Mouse (Mus musculus): ENCODE data around the gene Zkscan16.
A peak's percentile ranks its signal among the peaks of the same experiment; 100 is the strongest.

The Zkscan16 gene

DNA sequence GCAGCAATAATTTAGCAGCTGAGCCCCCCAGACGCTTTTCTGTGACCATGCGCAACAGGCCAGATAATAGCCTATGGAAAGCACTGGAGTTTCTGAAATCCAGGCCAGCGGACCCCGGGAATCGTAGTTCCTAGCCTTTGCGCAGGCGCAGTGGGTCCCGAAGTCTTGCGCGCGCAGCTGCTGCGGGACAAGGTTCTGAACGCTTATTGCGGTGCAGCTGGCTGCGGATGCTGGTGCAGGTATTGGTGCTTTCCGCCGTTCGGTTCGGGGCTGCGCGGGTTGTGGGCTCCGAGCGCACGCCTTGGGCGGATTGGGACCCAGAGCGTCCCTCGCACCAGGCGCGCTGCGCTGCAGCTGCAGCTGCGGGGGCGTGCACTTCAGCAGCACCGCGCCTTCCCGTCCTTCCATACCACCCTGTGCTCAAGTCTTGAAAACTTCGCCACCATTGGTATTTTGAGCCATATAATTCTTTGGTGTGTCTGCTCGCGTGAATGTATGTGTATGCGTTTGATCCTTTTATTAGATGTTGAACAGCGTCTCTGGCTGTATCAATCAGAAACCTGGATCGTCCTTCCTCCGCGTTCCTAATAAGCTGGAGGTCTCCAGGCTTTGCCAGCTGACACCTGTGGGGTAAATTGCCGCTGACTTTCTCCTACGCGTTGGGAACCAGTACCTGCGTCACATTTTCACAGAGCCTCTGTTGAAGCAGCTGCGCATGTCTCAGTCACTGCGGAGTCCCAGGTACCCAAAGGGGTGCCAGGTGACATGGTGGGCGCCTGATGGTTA is at the start of gene Zkscan16:
Gene Zkscan16, plus strand, starts transcription at position 209 of the 786 bp plus-strand sequence.
- DNase-seq (ENCODE audit: low spot score): peak; percentile 83

GRCm38 (mm10) chr4:58894399-58894798 is 49.0 kb upstream of the Zkscan16 start:
- no peak for DNase-seq (ENCODE audit: low spot score)

DNA sequence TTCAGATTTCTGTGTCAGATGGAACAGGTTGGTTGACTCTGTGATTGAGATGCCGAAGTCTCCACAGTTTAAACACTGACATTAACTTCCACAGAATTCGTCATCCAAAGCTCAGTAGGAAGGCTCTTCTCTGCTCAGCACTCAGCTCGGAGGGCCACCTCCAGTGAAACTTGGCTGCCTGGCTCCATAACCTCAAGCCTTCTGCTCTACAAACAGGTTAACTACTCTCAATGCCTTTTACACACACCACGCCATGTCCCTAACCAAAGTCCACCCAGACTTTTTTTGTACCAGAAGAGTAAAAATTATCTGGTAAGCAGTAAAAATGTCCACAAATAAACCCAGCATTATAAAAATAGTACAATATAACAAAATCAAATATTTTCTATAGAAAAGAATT is 46.0 kb upstream of the Zkscan16 start:
- no peak for DNase-seq (ENCODE audit: low spot score)

- DNase-seq (ENCODE audit: low spot score): no peak
Measured at GRCm38 (mm10) chr4:58898318-58898717, 45.1 kb upstream of the Zkscan16 start.

DNA sequence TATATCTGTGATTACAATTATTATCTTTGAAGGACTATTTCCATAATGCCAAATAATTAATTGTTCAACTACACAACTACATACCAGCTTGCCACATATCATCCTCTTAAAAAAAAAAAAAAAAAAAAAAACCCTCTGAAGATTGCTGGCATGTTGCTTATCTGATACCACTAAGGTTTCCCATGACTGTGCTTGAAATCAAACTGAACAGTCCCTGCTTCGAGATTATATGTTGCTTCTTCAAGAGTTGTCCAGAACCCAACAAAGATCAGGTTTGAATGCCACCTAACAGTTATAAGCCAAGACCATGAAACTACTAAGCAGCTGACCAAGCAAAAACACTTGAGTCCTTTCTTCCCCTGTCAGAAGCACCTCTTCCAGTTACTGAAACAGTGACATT is 36.0 kb upstream of the Zkscan16 start:
- DNase-seq (ENCODE audit: low spot score): no peak

- DNase-seq (ENCODE audit: low spot score): no peak
Measured at GRCm38 (mm10) chr4:58910175-58911068, 33.0 kb upstream of the Zkscan16 start.

DNA sequence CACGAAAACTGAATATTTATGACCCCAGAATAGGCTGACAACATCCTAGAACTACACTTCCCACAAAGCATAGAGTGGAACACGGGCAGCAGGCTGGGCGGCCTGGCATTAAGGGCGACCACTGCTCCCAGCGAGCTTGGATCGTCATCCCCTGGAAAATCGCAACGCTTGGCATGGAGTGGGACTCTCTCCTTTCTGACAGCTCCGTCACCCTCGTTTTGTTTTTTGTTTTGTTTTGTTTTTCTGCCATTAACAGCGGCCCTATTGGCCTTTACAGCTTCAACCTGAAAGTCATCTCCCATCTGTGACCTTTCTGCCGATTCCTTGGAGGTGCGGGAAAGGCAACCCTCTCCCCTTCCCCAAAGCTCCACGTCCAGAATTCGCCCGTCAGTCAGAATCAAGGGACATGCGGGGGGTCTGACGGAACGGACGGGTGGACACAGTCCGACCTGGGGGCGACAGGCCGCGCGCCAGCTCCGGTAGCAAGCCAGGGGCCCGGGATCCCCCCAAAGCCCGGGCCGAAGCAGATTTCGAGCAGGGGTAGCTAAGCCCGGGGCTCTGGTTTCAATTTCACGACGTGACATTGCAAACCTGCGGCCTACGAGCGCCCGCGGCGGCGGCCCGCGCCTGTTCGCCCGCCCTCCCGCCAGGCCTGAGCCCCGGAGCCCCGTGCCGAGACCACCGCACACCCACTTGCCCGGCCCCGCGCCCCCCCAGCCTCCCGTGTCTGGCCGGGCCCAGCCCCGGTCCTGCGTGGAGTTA is 32.2 kb upstream of the Zkscan16 start:
- peak; percentile 26 for DNase-seq (ENCODE audit: low spot score)

DNA sequence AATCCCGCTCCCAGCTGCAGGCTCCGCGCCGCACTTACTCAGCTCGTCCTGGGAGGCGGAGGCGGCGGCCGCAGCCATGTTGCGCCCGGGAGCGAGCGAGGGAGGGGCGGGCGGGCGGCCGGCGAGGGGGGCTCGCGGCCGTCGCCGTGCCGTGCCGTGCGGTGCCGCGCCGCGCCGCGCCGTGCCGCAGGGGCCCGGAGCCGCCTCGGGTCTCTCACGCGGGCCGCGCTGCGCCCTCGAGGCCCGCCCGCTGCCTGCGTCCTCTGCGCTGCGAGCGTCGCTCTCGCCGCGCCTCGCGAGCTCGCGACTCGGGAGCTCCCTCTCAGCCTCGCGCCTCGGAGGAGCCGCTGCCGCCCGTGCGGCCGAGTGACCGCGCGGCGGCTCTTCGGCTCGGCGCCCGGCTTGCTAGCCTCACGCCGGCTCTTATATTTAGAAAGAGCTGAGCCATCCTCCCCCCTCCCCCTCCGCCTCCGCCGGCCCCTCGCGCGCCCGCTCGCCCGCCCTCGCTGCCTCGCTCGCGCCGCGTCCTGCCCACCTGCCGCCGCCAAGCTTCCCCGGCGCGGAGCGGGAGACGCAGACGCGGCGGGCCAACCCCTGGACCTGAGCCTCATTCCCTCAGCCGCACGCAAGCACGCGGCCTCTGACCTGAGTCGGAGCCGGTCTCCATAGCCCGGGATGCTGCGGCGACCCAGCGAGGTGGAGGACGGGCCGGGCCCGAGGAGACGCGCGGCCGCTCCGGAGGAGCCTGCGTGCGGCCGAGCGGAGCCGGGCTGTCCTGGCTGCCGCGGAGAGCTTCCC is 31.4 kb upstream of the Zkscan16 start:
- no peak for DNase-seq (ENCODE audit: low spot score)

DNA sequence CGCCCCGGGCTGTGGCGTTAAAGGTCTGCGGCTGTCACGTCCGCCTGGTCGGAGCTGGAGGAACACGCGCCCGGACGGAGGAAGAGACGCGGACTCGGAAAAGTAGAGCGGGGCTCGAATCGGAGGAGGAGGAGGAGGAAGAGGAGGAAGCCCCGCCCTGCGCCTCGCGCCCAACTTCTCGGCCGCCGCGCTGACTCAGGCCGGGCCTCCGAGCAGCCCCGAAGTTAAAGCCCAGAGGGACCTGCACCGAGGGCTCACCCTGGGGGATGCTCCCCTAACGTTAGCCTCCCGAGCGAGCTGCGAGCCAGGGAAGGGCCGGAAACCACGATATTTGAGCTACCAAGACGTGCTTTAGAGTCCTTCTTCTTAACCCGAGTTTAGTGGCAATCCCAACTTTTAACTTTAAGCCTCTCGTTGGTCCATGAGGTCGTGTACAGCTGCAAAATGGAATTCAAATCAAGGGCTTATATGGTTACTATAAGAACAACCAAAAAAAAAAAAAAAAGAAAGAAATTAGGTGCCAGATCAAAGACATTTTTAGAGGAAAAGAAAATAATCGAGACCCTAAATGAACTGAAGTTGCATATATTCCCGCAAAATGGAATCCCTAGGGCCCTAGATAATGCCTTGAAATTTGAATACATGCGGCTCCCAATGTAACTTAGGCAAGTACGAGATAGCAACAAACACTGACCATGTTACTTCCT is 30.6 kb upstream of the Zkscan16 start, which contains the start of gene Ecpas:
Gene Ecpas, minus strand, starts transcription at position 121 of the 707 bp plus-strand sequence.
- DNase-seq (ENCODE audit: low spot score): peak; percentile 30

DNA sequence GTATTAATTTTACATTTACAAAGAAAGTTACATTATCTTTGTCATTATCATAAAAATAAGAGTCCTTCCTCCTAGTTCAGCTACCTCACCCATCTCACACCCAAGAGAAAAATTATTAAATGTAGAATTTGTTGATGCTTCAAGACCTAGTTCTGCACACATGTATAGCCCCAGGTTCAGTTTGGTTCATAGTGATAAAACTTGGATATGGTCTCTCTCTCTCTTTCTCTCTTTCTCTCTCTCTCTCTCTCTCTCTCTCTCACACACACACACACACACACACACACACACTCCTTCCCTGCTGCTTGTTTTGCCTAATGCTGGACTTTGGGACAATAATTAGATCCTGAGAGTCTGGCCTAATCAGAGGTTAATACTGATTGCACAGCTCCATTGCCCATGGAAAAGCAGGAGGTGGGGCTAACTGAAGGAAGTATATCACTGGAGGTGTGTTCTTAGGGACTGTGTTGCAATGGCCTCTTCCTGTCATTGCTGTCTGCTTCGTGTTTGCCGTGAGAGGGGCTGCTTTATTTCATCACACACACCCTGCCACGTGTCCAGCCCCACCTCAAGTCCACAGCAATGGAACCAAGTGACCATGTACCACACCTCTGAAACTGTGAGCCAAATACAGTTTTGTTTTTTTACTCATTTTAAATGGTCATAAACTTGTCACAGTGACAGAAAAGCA is 29.9 kb upstream of the Zkscan16 start:
- DNase-seq (ENCODE audit: low spot score): no peak

GRCm38 (mm10) chr4:58915081-58915826 is 28.2 kb upstream of the Zkscan16 start:
- DNase-seq (ENCODE audit: low spot score): no peak

DNA sequence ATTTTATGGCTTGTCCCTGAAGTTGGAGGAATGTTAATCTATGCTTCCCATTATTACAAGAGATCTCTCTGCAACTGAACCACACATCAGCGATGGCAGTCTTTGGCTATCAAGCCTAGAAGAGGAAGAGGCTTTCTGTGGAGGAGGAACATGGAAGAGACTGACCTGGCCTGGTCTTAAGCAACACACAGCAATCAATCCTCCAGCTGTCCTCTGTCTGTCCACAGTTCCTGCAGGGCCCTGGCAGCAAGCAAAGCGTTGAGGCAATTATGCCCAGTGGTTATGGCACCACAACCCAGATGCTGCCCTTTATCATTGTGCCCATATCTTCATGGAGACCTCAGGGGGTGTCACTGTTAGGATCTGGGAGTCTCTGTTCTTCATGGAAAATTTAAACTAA is 19.5 kb upstream of the Zkscan16 start:
- DNase-seq (ENCODE audit: low spot score): no peak

DNA sequence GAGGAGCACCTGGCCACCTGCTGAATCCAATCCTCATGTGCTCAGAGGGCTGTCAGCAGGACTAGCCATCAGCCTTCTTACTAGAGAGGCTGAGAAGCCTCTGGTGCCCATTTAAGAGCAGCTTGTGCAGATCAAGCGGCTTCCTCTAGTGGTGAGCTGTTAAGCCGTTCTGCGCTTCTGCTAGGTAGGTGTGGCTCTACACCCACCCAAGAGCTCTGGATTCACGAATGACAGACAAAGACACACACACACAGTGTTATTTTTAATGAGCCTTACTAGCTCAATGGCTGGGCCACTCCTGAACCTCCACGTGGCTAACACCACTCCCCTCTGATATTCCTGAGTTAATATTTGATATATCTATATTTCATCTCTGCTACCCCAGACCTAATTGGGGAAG is 17.8 kb upstream of the Zkscan16 start:
- DNase-seq (ENCODE audit: low spot score): no peak

DNA sequence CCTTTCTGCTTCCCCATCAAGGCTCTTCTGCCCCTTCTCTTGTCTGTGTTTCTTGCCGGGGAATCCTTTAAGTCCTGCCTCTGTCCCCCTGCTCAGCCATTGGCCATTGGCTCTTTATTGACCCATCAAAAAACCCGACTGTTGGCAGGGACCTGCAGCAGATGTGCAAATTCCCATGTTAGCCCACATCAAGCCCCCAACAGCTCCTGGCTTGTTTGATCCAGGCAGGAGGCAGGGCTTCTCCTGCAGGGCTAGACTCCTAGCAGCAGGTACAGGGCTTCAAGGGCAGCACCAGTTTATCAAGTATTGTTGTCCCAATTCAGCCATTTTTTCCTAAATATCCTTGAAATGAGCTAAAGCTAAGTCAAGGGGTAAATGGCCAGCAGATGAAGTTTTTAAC is 17.3 kb upstream of the Zkscan16 start:
- DNase-seq (ENCODE audit: low spot score): no peak

DNA sequence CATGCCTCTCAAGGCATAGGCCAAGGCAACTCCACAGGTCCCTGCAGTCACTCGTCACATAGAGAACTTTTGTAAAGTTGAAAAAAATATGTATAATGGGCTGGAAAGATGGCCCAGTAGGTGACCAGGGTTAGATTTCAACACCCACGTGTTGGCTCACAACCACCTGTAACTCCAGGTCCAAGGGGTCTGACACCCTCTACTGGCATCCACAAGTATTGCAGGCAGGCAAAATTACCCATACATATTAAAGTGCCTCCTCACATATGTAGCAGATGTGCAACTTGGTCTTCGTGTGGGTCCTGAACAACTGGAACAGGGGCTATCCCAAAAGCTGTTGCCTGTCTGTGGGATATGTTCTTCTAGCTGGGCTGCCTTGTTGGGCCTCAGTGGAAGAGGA is 15.8 kb upstream of the Zkscan16 start:
- DNase-seq (ENCODE audit: low spot score): no peak

DNA sequence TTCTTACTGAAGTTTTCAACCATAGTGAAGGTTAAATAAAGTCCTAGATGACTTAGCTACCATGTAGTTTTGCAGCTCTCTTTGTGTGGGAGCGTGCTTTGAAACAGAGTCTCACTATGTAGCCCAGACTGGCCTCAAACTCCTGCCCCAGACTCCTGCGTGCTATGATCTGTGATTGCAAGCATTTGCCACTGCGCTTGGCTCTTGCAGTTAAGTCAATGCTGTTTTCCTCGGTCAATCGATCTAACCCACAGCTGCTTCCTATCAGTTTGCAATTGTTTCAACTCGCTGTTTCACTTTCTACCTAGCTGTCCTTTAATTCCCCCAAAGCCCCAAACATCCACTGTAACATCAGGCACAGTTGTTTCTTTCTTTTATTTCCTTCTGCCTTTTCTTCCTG is 10.9 kb upstream of the Zkscan16 start:
- no peak for DNase-seq (ENCODE audit: low spot score)

GRCm38 (mm10) chr4:58934308-58934707 is 9.1 kb upstream of the Zkscan16 start:
- DNase-seq (ENCODE audit: low spot score): no peak

DNA sequence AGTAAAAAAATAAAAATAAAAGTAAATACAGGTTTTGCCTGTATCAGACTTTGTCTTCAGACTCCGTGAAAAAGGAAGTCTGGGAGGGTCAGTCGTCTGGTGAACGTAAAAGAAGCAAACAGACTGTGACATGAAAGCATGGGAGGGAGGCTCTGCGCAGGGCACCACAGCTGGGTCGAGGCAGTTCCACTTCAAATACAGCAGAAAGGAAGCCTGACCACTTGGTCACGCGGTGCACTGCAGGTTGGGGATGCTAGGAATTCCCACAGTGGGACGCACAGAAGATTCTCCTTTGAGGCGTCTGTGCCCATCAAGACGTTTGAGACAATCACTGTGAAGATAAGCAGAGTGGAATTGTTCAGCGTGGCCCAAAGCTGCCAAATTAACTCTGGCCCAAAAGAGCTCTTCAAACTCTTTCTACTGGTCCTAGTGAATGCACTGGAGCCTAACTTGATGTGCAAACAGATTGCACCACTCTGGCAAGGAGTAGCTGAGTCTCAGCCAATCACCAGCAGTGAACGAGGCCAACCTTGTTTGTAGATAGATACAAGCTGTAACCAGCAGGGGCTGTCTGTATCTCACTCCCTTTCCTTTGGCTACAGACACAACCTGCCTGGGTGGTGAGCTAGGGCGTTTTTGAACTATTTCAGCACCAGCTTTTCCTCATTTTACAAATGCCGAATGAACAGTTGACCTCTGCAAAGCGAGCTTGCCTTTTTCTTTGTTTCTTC is 8.5 kb upstream of the Zkscan16 start:
- DNase-seq (ENCODE audit: low spot score): no peak

DNA sequence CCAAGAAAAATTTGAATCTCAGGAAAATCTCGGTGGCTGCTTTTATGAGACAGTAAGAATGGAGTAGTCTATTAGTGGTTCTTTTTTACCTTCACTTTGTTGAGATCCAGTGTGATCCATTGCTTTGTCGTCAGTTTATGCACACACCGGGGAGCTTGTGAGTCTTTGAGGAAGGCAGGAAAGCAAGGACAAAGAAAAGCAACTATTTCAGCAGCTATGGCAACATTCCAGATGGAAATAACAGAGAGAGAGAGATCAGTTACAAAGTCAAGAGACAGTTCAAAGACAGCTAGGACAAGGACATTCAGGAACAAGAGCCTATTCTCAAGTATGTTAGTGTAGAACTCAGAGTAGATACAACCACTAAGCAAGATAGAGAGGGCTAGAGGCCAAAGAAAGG is 7.6 kb upstream of the Zkscan16 start:
- DNase-seq (ENCODE audit: low spot score): no peak
